ENCODE assay signal across 22 mouse cellular contexts in the genomic region with DNA sequence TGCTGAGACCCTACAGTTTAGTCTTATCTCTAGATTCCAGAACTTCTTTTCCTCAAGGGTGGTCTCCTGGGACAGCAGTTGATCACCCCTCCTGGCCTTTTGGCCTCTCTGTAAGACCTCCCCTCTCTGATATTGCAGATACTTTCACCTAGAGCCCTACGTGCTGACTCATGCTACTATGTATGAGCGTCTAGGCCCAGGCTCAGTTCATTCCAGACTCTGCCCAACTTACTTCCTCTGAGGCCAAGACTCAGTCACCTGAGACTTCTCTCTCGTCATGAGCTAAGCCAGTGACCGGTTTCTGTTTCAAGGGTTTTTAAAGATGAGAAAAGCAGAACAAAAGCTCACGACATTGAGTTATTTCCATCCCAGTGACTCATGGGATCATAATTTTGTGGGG. TPM values are rescaled to one million over a fixed set of nuclear protein-coding genes. Genes with fewer than 3 reads are reported as not detected.
DNase-seq lines count a peak whose midpoint lies in the region; ATAC-seq and TF ChIP-seq lines count a peak whose summit lies in the region.
"Not testable (repeated sequence)": the region's sequence is repeated elsewhere in the genome, so short reads cannot be mapped to it uniquely, and the experiment has no call there.
"Had no signal": no experiment of that assay in that cellular context is flagged by ENCODE, and none has a peak within 500 bp of the region (broad histone marks: within the 10 kb centered on the region; RNA-seq: fewer than 3 reads in every experiment).

No protein-coding gene starts in this region.

- not testable (repeated sequence) for H3K36me3 ChIP-seq in forebrain, embryonic 11.5 days (ENCODE audit: control insufficient read depth, insufficient read depth, low read length); intestine, embryonic 14.5 days (ENCODE audit: control insufficient read depth, insufficient read depth, low read length); midbrain, embryonic 14.5 days (ENCODE audit: control insufficient read depth, insufficient read depth, low read length)

- H3K9ac ChIP-seq in forebrain, embryonic 11.5 days (ENCODE audit: low read length); intestine, embryonic 14.5 days (ENCODE audit: low read length); midbrain, embryonic 14.5 days (replicated peaks; ENCODE audit: low read length): not testable (repeated sequence)

- H3K4me1 ChIP-seq in forebrain, embryonic 11.5 days (replicated peaks; ENCODE audit: control insufficient read depth, insufficient read depth, low read length); intestine, embryonic 14.5 days (replicated peaks; ENCODE audit: control insufficient read depth, insufficient read depth, low read length); midbrain, embryonic 14.5 days (ENCODE audit: control insufficient read depth, insufficient read depth, low read length): not testable (repeated sequence)

- H3K4me3 ChIP-seq in forebrain, embryonic 11.5 days (ENCODE audit: low read depth, low read length); intestine, embryonic 14.5 days (ENCODE audit: low read depth, low read length); midbrain, embryonic 14.5 days (replicated peaks; ENCODE audit: low read depth, low read length): not testable (repeated sequence)

- CTCF ChIA-PET in Patski (lab: Charles Lee), result not testable (repeated sequence)

- ATAC-seq in Patski; forebrain, embryonic 11.5 days (replicated peaks; ENCODE audit: low FRiP score); intestine, embryonic 14.5 days (replicated peaks; ENCODE audit: low FRiP score, low TSS enrichment, low read depth): not testable (repeated sequence)
- peak; percentile 18 to 46 for ATAC-seq in hematopoietic stem cell, adult 5-6 weeks (replicated peaks in 1 of 2; ENCODE audit: insufficient read depth in 1 of 2, low FRiP score in 2 of 2, low TSS enrichment in 1 of 2, low read depth in 1 of 2, poor library complexity in 2 of 2, severe bottlenecking in 2 of 2)
- peak; percentile 48 for ATAC-seq in megakaryocyte progenitor cell, adult 5-6 weeks (replicated peaks; ENCODE audit: poor library complexity)
- ATAC-seq in midbrain, embryonic 14.5 days (ENCODE audit: low FRiP score, low TSS enrichment), result 0 out of 2 replicates have a peak, but pooled peaks have one; percentile 41

- H3K9me3 ChIP-seq in forebrain, embryonic 11.5 days (ENCODE audit: control insufficient read depth, low read length); intestine, embryonic 14.5 days (ENCODE audit: control insufficient read depth, low read length); midbrain, embryonic 14.5 days (ENCODE audit: control insufficient read depth, low read length): not testable (repeated sequence)

- in situ Hi-C loops in Patski (cut with MboI; ENCODE audit: low pct_unique_long_range_greater_than_20kb), result not testable (repeated sequence)

- not testable (repeated sequence) for H3K27me3 ChIP-seq in Patski; forebrain, embryonic 11.5 days (ENCODE audit: control insufficient read depth, insufficient read depth, low read length); intestine, embryonic 14.5 days (replicated peaks; ENCODE audit: control insufficient read depth, insufficient read depth, low read length); midbrain, embryonic 14.5 days (ENCODE audit: control insufficient read depth, insufficient read depth, low read length)

- POLR2A ChIA-PET in Patski (lab: Charles Lee), result not testable (repeated sequence)

- H3K27ac ChIP-seq in forebrain, embryonic 11.5 days (ENCODE audit: low read depth, low read length); intestine, embryonic 14.5 days (ENCODE audit: low read depth); midbrain, embryonic 14.5 days (replicated peaks; ENCODE audit: low read depth, low read length): not testable (repeated sequence)

- not testable (repeated sequence) for H3K4me2 ChIP-seq in forebrain, embryonic 11.5 days (ENCODE audit: low read depth, low read length, severe bottlenecking); intestine, embryonic 14.5 days (ENCODE audit: low read length); midbrain, embryonic 14.5 days (ENCODE audit: low read length)

- not testable (repeated sequence) for TF ChIP-seq CTCF in Patski (IDR thresholded peaks at IDR 0.05)

- 89% methylated on average over 4 of the region's 5 CpGs for WGBS in forebrain, embryonic 11.5 days
- 91% methylated on average over 4 of the region's 5 CpGs for WGBS in intestine, embryonic 14.5 days
- 87% methylated on average over 4 of the region's 5 CpGs for WGBS in midbrain, embryonic 14.5 days

- peak; percentile 55 for DNase-seq in A20 (ENCODE audit: low read depth, low spot score)
- peak; percentile 1 for DNase-seq in Patski (ENCODE audit: low read depth, low spot score)
- peak; percentile 41 for DNase-seq in forebrain, embryonic 11.5 days (ENCODE audit: low spot score)
- peak; percentile 41 for DNase-seq in intestine, embryonic 14.5 days (ENCODE audit: low spot score)
- peak; percentile 1 for DNase-seq in liver
- DNase-seq in midbrain, embryonic 14.5 days, result not testable (repeated sequence)

RNA-seq across cellular contexts. Expression of gene Tcp10c, which starts 4.8 kb away (rescaled TPM):
- 0.08 TPM for polyA plus RNA-seq in Patski (2021)
- polyA plus RNA-seq in forebrain, embryonic 11.5 days (2014; fragmentation: Nextera tagmentation; extraction: Ambion mirVana), result not detected in 2 replicates
- not detected in 2 replicates for total RNA-seq in hematopoietic stem cell, adult 5-6 weeks (2017)
- not detected in 2 replicates for polyA plus RNA-seq in intestine, embryonic 14.5 days (2014; fragmentation: Nextera tagmentation; extraction: Ambion mirVana)
- total RNA-seq in megakaryocyte progenitor cell, adult 5-6 weeks (2015), result not detected in 2 replicates
- not detected in 2 replicates for total RNA-seq in megakaryocyte progenitor cell, adult 5-6 weeks (2017)
- polyA plus RNA-seq in midbrain, embryonic 14.5 days (2014; fragmentation: Nextera tagmentation; extraction: Ambion mirVana), result not detected in 2 replicates
- total RNA-seq: adrenal gland, adult 2 months; adrenal gland, postnatal 10 days; adrenal gland, postnatal 25 days; adrenal gland, postnatal 4 days; G1E had no signal
- polyA plus RNA-seq: adrenal gland, adult 2 months; brain, embryonic 14.5 days; C2C12; embryonic facial prominence, embryonic 10.5 days; embryonic facial prominence, embryonic 12.5 days; embryonic facial prominence, embryonic 14.5 days; forebrain, embryonic 12.5 days; forebrain, embryonic 14.5 days; forebrain, embryonic 16.5 days; frontal cortex, adult 2 months; G1E had no signal
